Comparison of ENCODE assay signal across 47 mouse cellular contexts in genomic region chr17:64778756-64779155, GRCm38 (mm10). TPM values are rescaled to one million over a fixed set of nuclear protein-coding genes. Genes with fewer than 3 reads are reported as not detected.
"Had no signal": no experiment of that assay in that cellular context is flagged by ENCODE, and none has a peak within 500 bp of the region (broad histone marks: within the 10 kb centered on the region; RNA-seq: fewer than 3 reads in every experiment).

No protein-coding gene starts in this region.

- H3K27ac ChIP-seq: limb, embryonic 10.5 days; limb, embryonic 12.5 days; limb, embryonic 13.5 days; limb, embryonic 15.5 days; liver, embryonic 12.5 days; liver, embryonic 13.5 days; liver, embryonic 14.5 days; liver, embryonic 15.5 days; lung, embryonic 15.5 days; macrophage; midbrain, embryonic 10.5 days; midbrain, embryonic 12.5 days; midbrain, embryonic 13.5 days; midbrain, embryonic 15.5 days; neural tube, embryonic 12.5 days had no signal

- H3K4me3 ChIP-seq: limb, embryonic 10.5 days; limb, embryonic 12.5 days; limb, embryonic 13.5 days; limb, embryonic 15.5 days; liver, embryonic 12.5 days; liver, embryonic 13.5 days; liver, embryonic 15.5 days; lung, embryonic 15.5 days; megakaryocyte, embryonic 14.5 days; midbrain, embryonic 10.5 days; midbrain, embryonic 12.5 days; midbrain, embryonic 13.5 days; midbrain, embryonic 15.5 days; myocyte; neural tube, embryonic 12.5 days had no signal

- H3K27me3 ChIP-seq: limb, embryonic 12.5 days; limb, embryonic 13.5 days; limb, embryonic 15.5 days; liver, embryonic 12.5 days; liver, embryonic 13.5 days; liver, embryonic 15.5 days; lung, embryonic 15.5 days; midbrain, embryonic 12.5 days; midbrain, embryonic 13.5 days; midbrain, embryonic 15.5 days; neural tube, embryonic 12.5 days had no signal

- DNase-seq: left cerebral cortex, postnatal 4 days; liver; liver, embryonic 13.5 days; liver, postnatal 0 days; lung, adult 18-20 months; lung, adult 2 months; lung, embryonic 14.5 days; lung, postnatal 10 days; lung, postnatal 14 days; lung, postnatal 36 days; lung, postnatal 4 days; midbrain, embryonic 14.5 days had no signal

- H3K36me3 ChIP-seq: limb, embryonic 10.5 days; limb, embryonic 12.5 days; limb, embryonic 13.5 days; limb, embryonic 15.5 days; liver, embryonic 12.5 days; liver, embryonic 13.5 days; liver, embryonic 15.5 days; lung, embryonic 15.5 days; midbrain, embryonic 10.5 days; midbrain, embryonic 12.5 days; midbrain, embryonic 13.5 days; midbrain, embryonic 15.5 days; neural tube, embryonic 12.5 days had no signal

- H3K9me3 ChIP-seq: limb, embryonic 10.5 days; limb, embryonic 12.5 days; limb, embryonic 13.5 days; limb, embryonic 15.5 days; liver, embryonic 12.5 days; liver, embryonic 13.5 days; liver, embryonic 15.5 days; lung, embryonic 15.5 days; midbrain, embryonic 10.5 days; midbrain, embryonic 12.5 days; midbrain, embryonic 13.5 days; midbrain, embryonic 15.5 days; neural tube, embryonic 12.5 days had no signal

- H3K4me1 ChIP-seq: limb, embryonic 13.5 days; limb, embryonic 15.5 days; liver, embryonic 12.5 days; liver, embryonic 13.5 days; liver, embryonic 15.5 days; lung, embryonic 15.5 days; megakaryocyte, embryonic 14.5 days; midbrain, embryonic 12.5 days; midbrain, embryonic 13.5 days; midbrain, embryonic 15.5 days; neural tube, embryonic 12.5 days had no signal

RNA-seq across cellular contexts. Expression of gene 4930583I09Rik, which starts 57.1 kb away (rescaled TPM):
- total RNA-seq: left cerebral cortex, postnatal 10 days; left cerebral cortex, postnatal 14 days; left cerebral cortex, postnatal 25 days; left cerebral cortex, postnatal 36 days; left cerebral cortex, postnatal 4 days; liver, adult 2 months; megakaryocyte progenitor cell, adult 5-6 weeks; megakaryocyte, adult 5-6 weeks; megakaryocyte-erythroid progenitor cell, adult 5-6 weeks; midbrain, postnatal 0 days; monocyte, adult 5-6 weeks had no signal
- polyA plus RNA-seq: limb, embryonic 10.5 days; limb, embryonic 11.5 days; limb, embryonic 12.5 days; limb, embryonic 13.5 days; limb, embryonic 14.5 days; limb, embryonic 15.5 days; liver, adult 2 months; liver, embryonic 11.5 days; liver, embryonic 12.5 days; liver, embryonic 13.5 days; liver, embryonic 14.5 days; liver, embryonic 15.5 days; liver, embryonic 16.5 days; liver, postnatal 0 days; lung, adult 2 months; lung, embryonic 14.5 days; lung, embryonic 15.5 days; lung, embryonic 16.5 days; lung, postnatal 0 days; macrophage; midbrain, embryonic 10.5 days; midbrain, embryonic 11.5 days; midbrain, embryonic 12.5 days; midbrain, embryonic 13.5 days; midbrain, embryonic 14.5 days; midbrain, embryonic 15.5 days; midbrain, embryonic 16.5 days; midbrain, postnatal 0 days; neural tube, embryonic 11.5 days; neural tube, embryonic 12.5 days had no signal
